Mouse (Mus musculus) large intestine, adult 2 months (tissue): ENCODE results near the gene Vamp4. TPM values are rescaled to one million over a fixed set of nuclear protein-coding genes. Genes with fewer than 3 reads are reported as not detected.

Experiments used
- DNase-seq: peaks from one replicate; pipeline ENCODE4 v3.0.0-alpha.2; 2012; ENCODE audit warnings: low read depth, low spot score
- WGBS: fragments of 180-500 bp; shearing (Covaris S2); methylation state at CpG from one replicate; pipeline ENCODE4 v1.1.7; 2018; 5-methylcytosine and 5-hydroxymethylcytosine counted together
- polyA plus RNA-seq: library from polyadenylated mRNA; depleted of rRNA; stranded (reverse); fragments of >200 nt; gene quantifications from 2 replicates; pipeline ENCODE4 v1.2.3, GENCODE M21; 2012; rRNA removed

The Vamp4 gene
- polyA plus RNA-seq, 1 experiment: 4.9 TPM

- WGBS: 72% methylated on average over 10 of the region's 10 CpGs
These were observed 68.9 kb downstream of the Vamp4 start, which contains the start of gene Myoc for GRCm38 (mm10) chr1:162639051-162639750. Gene Myoc, plus strand, starts transcription at chr1:162639155.

GRCm38 (mm10) chr1:162639861-162640260 lies 69.5 kb downstream of the Vamp4 start:
- DNase-seq: no peak
- WGBS: 83% methylated on average over 1 of the region's 1 CpGs

More at GRCm38 (mm10) chr1:162639051-162639750, 68.9 kb downstream of the Vamp4 start, which contains the start of gene Myoc:
- DNase-seq: no peak

- no peak for DNase-seq
- WGBS: 71% methylated on average over 3 of the region's 3 CpGs
These were observed 72.3 kb downstream of the Vamp4 start for GRCm38 (mm10) chr1:162642591-162642990.

GRCm38 (mm10) chr1:162643752-162644151 lies 73.4 kb downstream of the Vamp4 start:
- WGBS: 25% methylated on average over 4 of the region's 4 CpGs
- no peak for DNase-seq

GRCm38 (mm10) chr1:162646083-162646686 lies 75.9 kb downstream of the Vamp4 start:
- 80% methylated on average over 10 of the region's 10 CpGs for WGBS
- no peak for DNase-seq

GRCm38 (mm10) chr1:162648416-162648815 lies 78.1 kb downstream of the Vamp4 start:
- no peak for DNase-seq
- 92% methylated on average over 14 of the region's 14 CpGs for WGBS

Other genes with a start within 250 kb of the Vamp4 start
- 0.43 and 1.2 TPM in 2 replicates for gene Dnm3, start 92.5 kb upstream of the Vamp4 start, polyA plus RNA-seq
- 3.8 and 4.1 TPM in 2 replicates for gene Mettl13, start 22.0 kb upstream of the Vamp4 start, polyA plus RNA-seq
- gene Myoc, start 68.6 kb downstream of the Vamp4 start, polyA plus RNA-seq: 0.06 and 0.10 TPM in 2 replicates
- not detected in 2 replicates for gene Myocos, start 87.7 kb downstream of the Vamp4 start, polyA plus RNA-seq
- gene Prrc2c, start 170.0 kb downstream of the Vamp4 start, polyA plus RNA-seq: 16.4 and 27.5 TPM in 2 replicates
- 13.7 and 37.2 TPM in 2 replicates for gene Fmo4, start 243.5 kb downstream of the Vamp4 start, polyA plus RNA-seq